Mouse (Mus musculus): ENCODE results near the gene Clmp.

The Clmp gene

DNA sequence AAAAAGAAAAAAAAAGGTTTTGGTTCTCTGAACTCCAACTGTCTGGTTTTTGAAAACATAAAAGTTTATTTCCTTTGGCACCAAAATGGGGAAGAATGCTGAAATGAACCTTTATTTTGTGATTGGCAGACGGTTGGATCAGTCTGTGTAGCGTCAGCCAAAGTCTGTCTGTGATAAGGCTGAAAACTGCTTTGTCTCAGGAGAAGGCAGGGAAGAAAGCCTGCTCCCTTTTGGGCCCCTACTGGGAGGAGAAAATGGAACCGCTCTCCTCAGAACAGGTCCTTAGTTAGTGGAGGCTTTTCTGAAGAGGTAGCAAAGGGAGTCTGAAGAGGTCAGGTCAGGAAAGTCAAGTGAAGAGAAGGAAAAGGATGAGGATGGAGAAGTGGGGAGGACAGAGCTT is 7.3 kb downstream of the Clmp start:
- DNase-seq, result no peak

GRCm38 (mm10) chr9:40693768-40694167 is 8.0 kb downstream of the Clmp start:
- no peak for DNase-seq

- DNase-seq, result no peak
Observed at GRCm38 (mm10) chr9:40694284-40694683, 8.5 kb downstream of the Clmp start.

DNA sequence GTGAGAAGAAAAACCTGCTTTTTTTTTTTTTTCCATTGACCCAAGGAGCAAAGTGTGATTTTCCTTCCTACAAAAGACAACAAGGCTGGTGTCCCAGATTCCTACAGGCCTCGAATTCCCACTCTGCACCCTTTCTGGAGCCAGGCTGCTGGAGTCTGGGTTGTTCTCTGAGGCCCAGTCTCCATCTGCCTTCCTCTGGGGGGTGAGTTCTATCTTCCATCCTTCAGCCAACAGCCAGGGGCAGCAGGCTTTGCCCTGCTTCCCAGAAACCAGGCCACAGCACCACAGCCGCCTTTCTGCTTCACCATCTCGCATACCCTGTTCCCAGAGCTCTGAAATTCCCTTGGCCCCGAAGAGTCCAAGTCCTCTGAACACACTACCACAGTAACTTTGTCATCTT is 10.3 kb downstream of the Clmp start:
- no peak for DNase-seq

- no peak for DNase-seq
Observed at GRCm38 (mm10) chr9:40699194-40699593, 13.4 kb downstream of the Clmp start.

GRCm38 (mm10) chr9:40700253-40700652 is 14.5 kb downstream of the Clmp start:
- no peak for DNase-seq

- no peak for DNase-seq
Observed at GRCm38 (mm10) chr9:40704364-40705276, 18.9 kb downstream of the Clmp start.

GRCm38 (mm10) chr9:40708448-40709140 is 22.8 kb downstream of the Clmp start:
- no peak for DNase-seq

- DNase-seq, result no peak
Observed at GRCm38 (mm10) chr9:40709141-40709537, 23.4 kb downstream of the Clmp start.

GRCm38 (mm10) chr9:40709587-40709986 is 23.8 kb downstream of the Clmp start:
- no peak for DNase-seq

DNA sequence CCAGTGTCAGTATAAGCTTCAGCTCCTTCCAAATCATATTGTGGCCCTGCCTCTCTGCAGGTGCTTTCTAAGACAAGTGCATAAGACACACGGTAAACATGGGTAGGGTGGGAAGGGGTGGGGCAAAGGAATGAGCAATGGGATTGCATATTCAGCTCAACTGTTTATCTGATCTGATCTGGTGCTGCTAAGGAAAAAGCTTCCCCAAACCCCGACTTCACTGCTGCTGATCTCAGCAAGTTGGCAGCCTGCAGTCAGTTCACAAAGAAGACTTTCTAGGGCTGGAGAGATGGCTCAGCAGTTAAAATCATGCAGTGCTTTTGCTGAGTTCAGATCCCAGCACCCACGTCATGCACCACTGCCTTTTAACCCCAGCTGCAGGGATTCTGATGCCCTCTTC is 24.2 kb downstream of the Clmp start:
- no peak for DNase-seq

DNA sequence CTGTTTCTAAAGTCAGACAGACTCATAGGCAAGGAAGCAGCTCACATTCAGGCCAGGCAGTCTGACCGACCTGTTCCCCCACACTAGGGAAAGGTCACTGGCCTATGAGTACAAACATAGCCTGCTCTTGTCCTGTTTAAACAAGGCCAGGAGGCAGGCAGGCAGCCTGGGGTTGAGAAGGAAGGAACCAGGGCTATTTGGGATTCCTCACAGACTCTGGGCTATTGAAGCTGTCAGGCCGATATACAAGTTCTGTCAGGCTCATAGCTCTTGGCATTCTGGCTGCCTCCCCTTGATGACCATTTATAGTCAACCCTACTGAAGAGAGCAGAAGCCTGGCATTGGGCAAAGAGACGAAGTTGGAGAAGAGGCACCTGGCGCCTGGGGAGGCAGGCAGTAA is 25.9 kb downstream of the Clmp start:
- DNase-seq, result no peak

GRCm38 (mm10) chr9:40717182-40717874 is 31.6 kb downstream of the Clmp start:
- no peak for DNase-seq

DNA sequence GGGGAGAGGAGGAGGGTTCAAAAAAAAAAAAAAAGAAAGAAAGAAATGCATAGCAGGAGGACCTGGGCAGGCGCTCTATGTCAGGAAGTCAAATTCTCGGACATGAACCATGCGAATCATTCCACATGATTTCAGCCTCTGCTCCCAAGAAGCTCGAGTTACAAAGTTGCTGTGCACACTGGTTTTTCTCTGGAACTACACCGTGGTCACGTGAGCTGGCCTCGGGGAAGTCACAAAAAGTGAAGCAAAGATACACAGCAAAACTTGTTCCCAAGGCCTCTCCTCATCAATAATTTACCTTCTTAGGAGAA is 32.1 kb downstream of the Clmp start:
- DNase-seq, result no peak

- DNase-seq, result no peak
Observed at GRCm38 (mm10) chr9:40720881-40721280, 35.1 kb downstream of the Clmp start.

- DNase-seq, result peak in 1 of 2 experiments; percentile 42
Observed at GRCm38 (mm10) chr9:40723311-40723772, 37.6 kb downstream of the Clmp start.

DNA sequence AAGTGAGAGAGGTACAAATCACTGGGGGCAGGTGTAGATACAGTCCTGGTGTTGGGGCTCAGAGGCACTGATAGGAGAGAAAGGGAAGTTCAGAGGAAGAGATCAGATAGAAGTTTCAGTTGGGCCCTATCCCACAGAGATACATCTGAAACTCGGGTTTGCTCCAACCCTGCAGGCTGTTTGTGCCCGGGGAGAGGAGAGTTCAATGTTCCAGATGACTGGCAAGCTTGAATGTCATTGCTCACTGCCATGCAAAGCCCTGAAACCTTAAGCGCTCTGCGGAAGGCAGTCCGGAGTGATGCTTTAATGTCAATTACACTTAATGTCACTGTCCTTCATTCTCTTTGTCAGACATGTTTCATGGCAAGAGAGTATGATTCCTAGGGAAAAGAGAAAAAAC is 39.2 kb downstream of the Clmp start:
- no peak for DNase-seq

- DNase-seq, result no peak
Observed at GRCm38 (mm10) chr9:40727140-40727823, 41.5 kb downstream of the Clmp start.

- DNase-seq, result no peak
Observed at GRCm38 (mm10) chr9:40727824-40728495, 42.2 kb downstream of the Clmp start.

DNA sequence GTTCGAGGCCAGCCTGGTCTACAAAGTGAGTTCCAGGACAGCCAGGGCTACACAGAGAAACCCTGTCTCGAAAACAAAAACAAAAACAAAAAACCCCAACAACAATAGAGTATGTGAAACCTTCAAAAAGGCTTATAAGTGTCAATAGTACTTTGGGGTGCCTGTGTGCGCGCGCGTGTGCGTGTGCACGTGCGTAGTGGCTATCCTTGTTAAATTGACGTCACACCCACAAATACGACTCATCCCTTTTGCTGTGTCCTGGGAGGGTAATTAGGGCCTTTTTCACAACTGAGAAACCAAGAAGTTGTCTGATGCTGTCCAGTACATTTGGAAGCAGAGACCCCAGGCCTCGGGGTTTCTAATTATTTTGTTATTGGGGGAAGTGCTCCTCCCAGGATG is 44.5 kb downstream of the Clmp start:
- DNase-seq, result no peak

DNA sequence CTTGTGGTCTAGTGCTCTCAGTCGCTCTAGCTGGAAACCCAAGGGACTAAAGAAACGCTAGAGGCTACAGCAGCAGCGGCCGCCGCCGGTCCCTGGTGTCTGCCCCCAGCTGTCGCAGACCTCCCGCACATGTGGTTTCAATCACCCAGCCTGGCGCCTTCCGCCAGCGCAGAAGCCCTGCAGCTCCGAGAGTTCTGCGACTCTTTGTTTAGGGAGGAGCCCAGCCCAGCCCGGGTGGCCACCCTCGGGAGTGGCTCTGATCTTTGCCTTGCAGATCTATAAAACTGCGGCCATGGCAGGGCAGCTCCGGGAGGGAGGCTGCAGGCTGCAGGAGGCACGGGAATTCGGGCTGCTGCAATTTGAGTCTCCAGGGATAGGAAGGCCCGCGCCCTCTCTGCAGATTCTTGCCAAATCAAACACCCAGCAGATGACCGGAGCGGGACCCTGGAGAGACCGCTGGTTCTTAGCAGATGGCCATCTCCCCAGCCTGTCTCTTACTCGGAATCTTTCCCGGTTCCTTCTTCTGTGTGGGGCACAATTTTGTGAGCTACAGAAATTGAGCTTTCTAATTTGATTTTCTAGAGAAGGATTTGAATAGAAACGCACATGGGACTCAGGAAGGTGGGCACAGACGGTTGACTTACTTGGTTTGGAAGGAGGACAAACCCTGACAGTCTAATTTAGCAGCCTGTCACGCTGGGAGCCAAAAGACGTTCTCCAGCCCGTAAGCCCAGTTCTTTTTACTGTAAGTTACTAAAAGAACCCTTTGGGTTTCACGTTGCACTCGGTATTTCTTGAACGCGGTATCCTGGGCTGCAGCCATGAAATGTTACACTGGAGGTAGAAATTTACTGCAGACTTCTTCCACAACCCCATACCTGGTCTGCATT is 45.2 kb downstream of the Clmp start:
- peak; percentile 78 to 91 for DNase-seq

Measured in lung, postnatal 4 days (tissue).